Mouse (Mus musculus) bone marrow macrophage, adult 2 months (primary cell): ENCODE data around the gene Rnf169.

Experiments used
- CTCF ChIP-seq: IDR thresholded peaks from 2 replicates; pipeline ENCODE4 v1.5.1; 2012; ENCODE audit warnings: low read depth, mild to moderate bottlenecking, low read length, moderate library complexity
- POLR2A ChIP-seq: IDR thresholded peaks from 2 replicates; pipeline ENCODE4 v1.6.1; 2012; ENCODE audit warnings: mild to moderate bottlenecking, low read depth, low read length, borderline replicate concordance

DNA sequence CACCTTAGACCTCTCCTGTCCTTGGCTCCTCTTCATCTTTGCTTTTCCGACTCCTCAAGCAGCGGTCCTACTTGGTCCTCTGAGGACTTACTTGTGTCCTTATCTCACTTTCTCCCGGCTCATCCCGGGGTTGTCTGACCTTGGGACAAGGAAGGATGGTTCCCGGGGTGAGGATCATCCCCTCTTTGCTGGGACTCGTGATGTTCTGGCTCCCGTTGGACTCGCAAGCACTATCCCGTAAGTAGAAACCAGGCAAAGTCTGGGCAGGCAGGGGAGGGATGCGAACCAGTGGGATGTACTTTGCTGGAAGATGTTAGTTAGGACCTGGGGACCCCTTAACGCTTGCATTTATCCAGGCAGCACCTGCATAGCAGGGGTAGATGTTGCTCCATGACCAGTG, 26.2 kb upstream of the Rnf169 start:
- TF ChIP-seq POLR2A (no peak), CTCF (no peak)
